Mouse (Mus musculus): ENCODE data around the gene Chmp4b. TPM values are rescaled to one million over a fixed set of nuclear protein-coding genes. Genes with fewer than 3 reads are reported as not detected.

Chmp4b gene
- total and polyA plus RNA-seq, 3 experiments = 118 to 196 TPM; not detected in 1

DNA sequence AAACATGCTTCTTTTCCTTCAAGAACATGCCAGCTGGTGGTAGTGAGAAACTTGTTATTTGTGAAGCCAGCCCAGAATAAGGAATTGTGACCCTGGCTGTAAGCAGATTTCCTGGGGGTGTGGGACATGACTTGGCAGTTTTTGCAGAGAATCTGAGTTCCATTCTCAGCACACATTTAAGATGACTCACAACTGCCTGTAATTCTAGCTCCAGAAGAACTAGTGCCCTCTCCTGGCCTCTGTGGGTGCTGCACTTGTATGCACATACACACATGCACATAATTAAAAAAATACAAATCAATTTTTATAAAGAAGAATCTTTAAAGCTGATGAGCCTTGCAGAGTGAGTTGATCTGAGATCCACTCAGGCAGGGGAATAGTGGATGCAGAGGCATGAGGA, 27.4 kb upstream of the Chmp4b start:
- Histone ChIP-seq H3K27me3 (ENCODE audit: control insufficient read depth in 1 of 2, insufficient read depth in 2 of 2, low read length in 2 of 2) (no peaks in the 10 kb centered on the region), H3K9me3 (replicated peaks; ENCODE audit: insufficient read depth, low read length) (no peaks in the 10 kb centered on the region), H3K4me1 (ENCODE audit: control insufficient read depth in 1 of 2, insufficient read depth in 2 of 2, low read length in 2 of 2) (no peaks in the 10 kb centered on the region), H3K79me2 (ENCODE audit: control insufficient read depth, insufficient read depth, low read length, poor library complexity) (no peaks in the 10 kb centered on the region), H3K27ac (ENCODE audit: control insufficient read depth, low read depth, low read length) (no peak overlapping the region), H3K4me3 (ENCODE audit: control insufficient read depth in 1 of 2, insufficient read depth in 1 of 2, low read depth in 2 of 2, low read length in 2 of 2) (no peak overlapping the region), H3K9ac (ENCODE audit: control insufficient read depth, low read depth, low read length, poor library complexity, severe bottlenecking) (no peak overlapping the region), H3K36me3 (ENCODE audit: control insufficient read depth in 1 of 2, insufficient read depth in 2 of 2, low read length in 2 of 2) (no peaks in the 10 kb centered on the region)
- TF ChIP-seq CHD2 (IDR thresholded peaks at IDR 0.05; ENCODE audit: low read length) = no peak
- no peak for TF ChIP-seq GATA1 (IDR thresholded peaks at IDR 0.05; ENCODE audit: low read depth, low read length)
- peak; percentile 44 to 47 (median 46) for TF ChIP-seq CTCF (IDR thresholded peaks at IDR 0.05 in 2 of 3, conservative IDR thresholded peaks at IDR 0.05 in 1 of 3; ENCODE audit: control insufficient read depth in 1 of 3, insufficient read depth in 1 of 3, low read depth in 2 of 3, low read length in 3 of 3, poor library complexity in 1 of 3, severe bottlenecking in 1 of 3)
- no peak for TF ChIP-seq ZNF384 (IDR thresholded peaks at IDR 0.05; ENCODE audit: low read depth, low read length)
- TF ChIP-seq CHD1 (IDR thresholded peaks at IDR 0.05; ENCODE audit: low read depth, low read length) = no peak
- peak; percentile 50 for DNase-seq (ENCODE audit: low read depth, low spot score)

DNA sequence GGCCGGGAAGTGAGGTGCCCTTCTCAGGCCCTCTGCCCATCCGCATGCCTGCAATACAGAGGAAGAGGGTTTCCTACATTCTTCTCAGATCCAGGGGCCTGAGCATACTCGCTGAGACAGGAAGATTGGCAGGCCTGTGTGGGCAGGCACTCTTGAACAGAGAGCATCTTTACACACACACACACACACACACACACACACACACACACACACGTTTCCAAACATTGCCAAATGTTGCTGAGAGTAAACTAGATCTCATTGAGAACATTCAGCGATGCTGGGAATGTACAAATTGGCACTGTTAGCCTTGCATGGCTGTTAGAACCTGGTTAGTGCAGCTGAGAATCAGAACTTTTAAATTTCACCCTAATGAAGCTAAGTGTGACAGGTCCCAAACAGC, 21.0 kb upstream of the Chmp4b start:
- no peak for DNase-seq (ENCODE audit: low read depth, low spot score)
- Histone ChIP-seq H3K79me2 (ENCODE audit: control insufficient read depth, insufficient read depth, low read length, poor library complexity) (no peaks in the 10 kb centered on the region), H3K9me3 (replicated peaks; ENCODE audit: insufficient read depth, low read length) (no peaks in the 10 kb centered on the region), H3K36me3 (ENCODE audit: control insufficient read depth in 1 of 2, insufficient read depth in 2 of 2, low read length in 2 of 2) (peaks cover 0 to 6% of the 10 kb centered on the region in 2 experiments; a peak in 1 of 4 replicates), H3K27me3 (ENCODE audit: control insufficient read depth in 1 of 2, insufficient read depth in 2 of 2, low read length in 2 of 2) (no peaks in the 10 kb centered on the region), H3K27ac (ENCODE audit: control insufficient read depth, low read depth, low read length) (no peak overlapping the region), H3K9ac (ENCODE audit: control insufficient read depth, low read depth, low read length, poor library complexity, severe bottlenecking) (no peak overlapping the region), H3K4me1 (ENCODE audit: control insufficient read depth in 1 of 2, insufficient read depth in 2 of 2, low read length in 2 of 2) (peaks cover 8 to 12% of the 10 kb centered on the region in 2 experiments), H3K4me3 (ENCODE audit: control insufficient read depth in 1 of 2, insufficient read depth in 1 of 2, low read depth in 2 of 2, low read length in 2 of 2) (no peak overlapping the region)
- TF ChIP-seq HCFC1 (IDR thresholded peaks at IDR 0.05; ENCODE audit: low read depth, low read length) (no peak), TBP (IDR thresholded peaks at IDR 0.05; ENCODE audit: low read depth, low read length) (no peak), TCF12 (IDR thresholded peaks at IDR 0.05; ENCODE audit: low read depth, low read length) (no peak)

GRCm38 (mm10) chr2:154632203-154632780, 19.2 kb upstream of the Chmp4b start:
- H3K27me3 ChIP-seq (ENCODE audit: control insufficient read depth in 1 of 2, insufficient read depth in 2 of 2, low read length in 2 of 2) = no peaks in the 10 kb centered on the region
- peak overlapping the region; percentile 53 for H3K9ac ChIP-seq (ENCODE audit: control insufficient read depth, low read depth, low read length, poor library complexity, severe bottlenecking)
- DNase-seq (ENCODE audit: low read depth, low spot score) = peak; percentile 60
- no peaks in the 10 kb centered on the region for H3K79me2 ChIP-seq (ENCODE audit: control insufficient read depth, insufficient read depth, low read length, poor library complexity)
- peak overlapping the region; percentile 17 to 25; a peak in 3 of 4 replicates for H3K4me3 ChIP-seq (ENCODE audit: control insufficient read depth in 1 of 2, insufficient read depth in 1 of 2, low read depth in 2 of 2, low read length in 2 of 2)
- H3K36me3 ChIP-seq (ENCODE audit: control insufficient read depth in 1 of 2, insufficient read depth in 2 of 2, low read length in 2 of 2) = peaks cover 0 to 6% of the 10 kb centered on the region in 2 experiments; a peak in 1 of 4 replicates
- H3K4me1 ChIP-seq (ENCODE audit: control insufficient read depth in 1 of 2, insufficient read depth in 2 of 2, low read length in 2 of 2) = peaks cover 8 to 12% of the 10 kb centered on the region in 2 experiments
- peak overlapping the region; percentile 89 for H3K27ac ChIP-seq (ENCODE audit: control insufficient read depth, low read depth, low read length)
- no peaks in the 10 kb centered on the region for H3K9me3 ChIP-seq (replicated peaks; ENCODE audit: insufficient read depth, low read length)
- TF ChIP-seq ZKSCAN1 (IDR thresholded peaks at IDR 0.05; ENCODE audit: low read depth, low read length) = no peak
- TF ChIP-seq USF1 (IDR thresholded peaks at IDR 0.05; ENCODE audit: low read depth, low read length) = no peak
- peak; percentile 35; the same call in 1 of the 2 replicates for TF ChIP-seq MXI1 (IDR thresholded peaks at IDR 0.05; ENCODE audit: low read depth, low read length)
- peak in 1 of 2 experiments; percentile 23; a peak in 1 of 4 replicates for TF ChIP-seq POLR2A (IDR thresholded peaks at IDR 0.05; ENCODE audit: control insufficient read depth in 1 of 2, insufficient read depth in 1 of 2, low read depth in 1 of 2, low read length in 2 of 2, poor library complexity in 1 of 2)
- TF ChIP-seq POLR2AphosphoS5 (IDR thresholded peaks at IDR 0.05; ENCODE audit: borderline replicate concordance, low read depth, low read length) = no peak
- no peak for TF ChIP-seq E2F4 (IDR thresholded peaks at IDR 0.05; ENCODE audit: borderline replicate concordance, low read depth, low read length)
- TF ChIP-seq POLR2AphosphoS2 (IDR thresholded peaks at IDR 0.05; ENCODE audit: low read length) = no peak
- no peak for TF ChIP-seq CHD2 (IDR thresholded peaks at IDR 0.05; ENCODE audit: low read length)
- peak; percentile 34; the same call in 1 of the 2 replicates for TF ChIP-seq GATA1 (IDR thresholded peaks at IDR 0.05; ENCODE audit: low read depth, low read length)
- TF ChIP-seq MAX (IDR thresholded peaks at IDR 0.05; ENCODE audit: low read length) = peak; percentile 46; the same call in 1 of the 2 replicates
- TF ChIP-seq ZMIZ1 (IDR thresholded peaks at IDR 0.05; ENCODE audit: low read depth, low read length) = no peak
- no peak for TF ChIP-seq ZC3H11A (IDR thresholded peaks at IDR 0.05; ENCODE audit: low read depth, low read length)
- TF ChIP-seq ELF1 (IDR thresholded peaks at IDR 0.05; ENCODE audit: low read depth, low read length) = no peak
- TF ChIP-seq TAL1 (IDR thresholded peaks at IDR 0.05; ENCODE audit: low read length) = no peak
- TF ChIP-seq EP300 (IDR thresholded peaks at IDR 0.05; ENCODE audit: low read depth in 1 of 2, low read length in 2 of 2) = peak; percentile 34 to 36; a peak in 1 of 4 replicates
- no peak for TF ChIP-seq KAT2A (conservative IDR thresholded peaks at IDR 0.05; ENCODE audit: low read depth, low read length)
- no peak for TF ChIP-seq GABPA (IDR thresholded peaks at IDR 0.05; ENCODE audit: low read depth, low read length)
- no peak; the same call in 1 of the 2 replicates for TF ChIP-seq NELFE (IDR thresholded peaks at IDR 0.05; ENCODE audit: low read depth, low read length)
- no peak for TF ChIP-seq SMC3 (IDR thresholded peaks at IDR 0.05; ENCODE audit: low read depth, low read length)
- no peak for TF ChIP-seq BHLHE40 (IDR thresholded peaks at IDR 0.05; ENCODE audit: borderline replicate concordance, low read depth, low read length)
- TF ChIP-seq SIN3A (IDR thresholded peaks at IDR 0.05; ENCODE audit: low read length) = peak; percentile 51; the same call in 1 of the 2 replicates
